Mouse (Mus musculus): ENCODE results near the gene Dazap1. TPM values are rescaled to one million over a fixed set of nuclear protein-coding genes. Genes with fewer than 3 reads are reported as not detected.

The Dazap1 gene
- polyA plus RNA-seq, 1 experiment from 2014 or later = 51.0 TPM

GRCm38 (mm10) chr10:80299301-80299700, 38.0 kb downstream of the Dazap1 start:
- H3K27me3 ChIP-seq (ENCODE audit: insufficient read depth, poor library complexity, severe bottlenecking) = peaks cover 71% of the 10 kb centered on the region
- H3K9me3 ChIP-seq = no peaks in the 10 kb centered on the region
- H3K27ac ChIP-seq = peak overlapping the region; percentile 96
- H3K36me3 ChIP-seq = peaks cover 28% of the 10 kb centered on the region
- H3K4me1 ChIP-seq (replicated peaks) = peaks cover 88% of the 10 kb centered on the region
- DNase-seq (ENCODE audit: low spot score) = no peak
- 6% methylated on average over 15 of the region's 15 CpGs for WGBS
- H3K4me3 ChIP-seq = peak overlapping the region; percentile 68

- Histone ChIP-seq H3K27me3 (ENCODE audit: insufficient read depth, poor library complexity, severe bottlenecking) (peaks cover 76% of the 10 kb centered on the region), H3K36me3 (peaks cover 28% of the 10 kb centered on the region), H3K27ac (peak overlapping the region; percentile 96), H3K4me3 (peak overlapping the region; percentile 68), H3K9me3 (no peaks in the 10 kb centered on the region), H3K4me1 (replicated peaks) (peaks cover 87% of the 10 kb centered on the region)
- no peak for DNase-seq (ENCODE audit: low spot score)
- 44% methylated on average over 10 of the region's 10 CpGs for WGBS
Observed at GRCm38 (mm10) chr10:80299824-80300223, 38.5 kb downstream of the Dazap1 start.

GRCm38 (mm10) chr10:80300672-80301181, 39.4 kb downstream of the Dazap1 start:
- Histone ChIP-seq H3K27me3 (ENCODE audit: insufficient read depth, poor library complexity, severe bottlenecking) (peaks cover 84% of the 10 kb centered on the region), H3K36me3 (peaks cover 33% of the 10 kb centered on the region), H3K4me3 (peak overlapping the region; percentile 68), H3K27ac (peak overlapping the region; percentile 96), H3K4me1 (replicated peaks) (peaks cover 81% of the 10 kb centered on the region), H3K9me3 (no peaks in the 10 kb centered on the region)
- DNase-seq (ENCODE audit: low spot score) = peak; percentile 69
- 11% methylated on average over 11 of the region's 11 CpGs for WGBS

- Histone ChIP-seq H3K36me3 (peaks cover 41% of the 10 kb centered on the region), H3K4me1 (replicated peaks) (peaks cover 74% of the 10 kb centered on the region), H3K27ac (peak overlapping the region; percentile 96), H3K9me3 (no peaks in the 10 kb centered on the region), H3K4me3 (peak overlapping the region; percentile 68), H3K27me3 (ENCODE audit: insufficient read depth, poor library complexity, severe bottlenecking) (peaks cover 92% of the 10 kb centered on the region)
- 72% methylated on average over 10 of the region's 10 CpGs for WGBS
- DNase-seq (ENCODE audit: low spot score) = no peak
Observed at GRCm38 (mm10) chr10:80301256-80302081, 40.2 kb downstream of the Dazap1 start.

GRCm38 (mm10) chr10:80302082-80302355, 40.7 kb downstream of the Dazap1 start:
- peaks cover 92% of the 10 kb centered on the region for H3K27me3 ChIP-seq (ENCODE audit: insufficient read depth, poor library complexity, severe bottlenecking)
- peak overlapping the region; percentile 96 for H3K27ac ChIP-seq
- DNase-seq (ENCODE audit: low spot score) = no peak
- peak overlapping the region; percentile 68 for H3K4me3 ChIP-seq
- H3K4me1 ChIP-seq (replicated peaks) = peaks cover 68% of the 10 kb centered on the region
- H3K9me3 ChIP-seq = no peaks in the 10 kb centered on the region
- WGBS = 51% methylated on average over 5 of the region's 5 CpGs
- H3K36me3 ChIP-seq = peaks cover 46% of the 10 kb centered on the region

- Histone ChIP-seq H3K27me3 (ENCODE audit: insufficient read depth, poor library complexity, severe bottlenecking) (peaks cover 92% of the 10 kb centered on the region), H3K9me3 (no peaks in the 10 kb centered on the region), H3K27ac (peak overlapping the region; percentile 96), H3K4me3 (peak overlapping the region; percentile 68), H3K4me1 (replicated peaks) (peaks cover 64% of the 10 kb centered on the region), H3K36me3 (peaks cover 51% of the 10 kb centered on the region)
- DNase-seq (ENCODE audit: low spot score) = peak; percentile 73
- 5% methylated on average over 9 of the region's 9 CpGs for WGBS
Observed at GRCm38 (mm10) chr10:80302471-80302881, 41.2 kb downstream of the Dazap1 start.

GRCm38 (mm10) chr10:80304458-80304857, 43.2 kb downstream of the Dazap1 start:
- peaks cover 85% of the 10 kb centered on the region for H3K27me3 ChIP-seq (ENCODE audit: insufficient read depth, poor library complexity, severe bottlenecking)
- H3K4me3 ChIP-seq = peak overlapping the region; percentile 29
- no peak overlapping the region for H3K27ac ChIP-seq
- no peak for DNase-seq (ENCODE audit: low spot score)
- 26% methylated on average over 12 of the region's 12 CpGs for WGBS
- H3K4me1 ChIP-seq (replicated peaks) = peaks cover 44% of the 10 kb centered on the region
- H3K9me3 ChIP-seq = no peaks in the 10 kb centered on the region
- H3K36me3 ChIP-seq = peaks cover 71% of the 10 kb centered on the region

GRCm38 (mm10) chr10:80304862-80305261, 43.6 kb downstream of the Dazap1 start:
- Histone ChIP-seq H3K27ac (no peak overlapping the region), H3K9me3 (no peaks in the 10 kb centered on the region), H3K36me3 (peaks cover 74% of the 10 kb centered on the region), H3K27me3 (ENCODE audit: insufficient read depth, poor library complexity, severe bottlenecking) (peaks cover 81% of the 10 kb centered on the region), H3K4me1 (replicated peaks) (peaks cover 40% of the 10 kb centered on the region), H3K4me3 (peak overlapping the region; percentile 29)
- 18% methylated on average over 25 of the region's 25 CpGs for WGBS
- no peak for DNase-seq (ENCODE audit: low spot score)

- Histone ChIP-seq H3K9me3 (no peaks in the 10 kb centered on the region), H3K4me3 (no peak overlapping the region), H3K27ac (no peak overlapping the region), H3K36me3 (peaks cover 99% of the 10 kb centered on the region), H3K27me3 (ENCODE audit: insufficient read depth, poor library complexity, severe bottlenecking) (peaks cover 89% of the 10 kb centered on the region), H3K4me1 (replicated peaks) (peaks cover 39% of the 10 kb centered on the region)
- 88% methylated on average over 16 of the region's 16 CpGs for WGBS
- DNase-seq (ENCODE audit: low spot score) = no peak
Observed at GRCm38 (mm10) chr10:80311560-80311959, 50.3 kb downstream of the Dazap1 start.

- H3K9me3 ChIP-seq = no peaks in the 10 kb centered on the region
- H3K27ac ChIP-seq = no peak overlapping the region
- no peak for DNase-seq (ENCODE audit: low spot score)
- 75% methylated on average over 54 of the region's 54 CpGs for WGBS
- H3K27me3 ChIP-seq (ENCODE audit: insufficient read depth, poor library complexity, severe bottlenecking) = peaks cover 89% of the 10 kb centered on the region
- H3K4me3 ChIP-seq = 0 out of 2 replicates have a peak overlapping the region, but pooled peaks have one; percentile 14
- H3K36me3 ChIP-seq = peaks cover 99% of the 10 kb centered on the region
- H3K4me1 ChIP-seq (replicated peaks) = peaks cover 50% of the 10 kb centered on the region
Observed at GRCm38 (mm10) chr10:80312586-80313504, 51.6 kb downstream of the Dazap1 start.

GRCm38 (mm10) chr10:80313627-80314201, 52.4 kb downstream of the Dazap1 start:
- H3K4me3 ChIP-seq = peak overlapping the region; percentile 9; the same call in 1 of the 2 replicates
- peaks cover 58% of the 10 kb centered on the region for H3K4me1 ChIP-seq (replicated peaks)
- WGBS = 59% methylated on average over 20 of the region's 20 CpGs
- H3K9me3 ChIP-seq = no peaks in the 10 kb centered on the region
- H3K27ac ChIP-seq = 0 out of 2 replicates have a peak overlapping the region, but pooled peaks have one; percentile 23
- peaks cover 99% of the 10 kb centered on the region for H3K36me3 ChIP-seq
- H3K27me3 ChIP-seq (ENCODE audit: insufficient read depth, poor library complexity, severe bottlenecking) = peaks cover 89% of the 10 kb centered on the region
- no peak for DNase-seq (ENCODE audit: low spot score)

- peaks cover 97% of the 10 kb centered on the region for H3K36me3 ChIP-seq
- H3K27me3 ChIP-seq (ENCODE audit: insufficient read depth, poor library complexity, severe bottlenecking) = peaks cover 83% of the 10 kb centered on the region
- no peaks in the 10 kb centered on the region for H3K9me3 ChIP-seq
- peaks cover 66% of the 10 kb centered on the region for H3K4me1 ChIP-seq (replicated peaks)
- no peak overlapping the region for H3K27ac ChIP-seq
- 0 out of 2 replicates have a peak overlapping the region, but pooled peaks have one; percentile 4 for H3K4me3 ChIP-seq
- DNase-seq (ENCODE audit: low spot score) = no peak
- WGBS = 54% methylated on average over 16 of the region's 16 CpGs
Observed at GRCm38 (mm10) chr10:80314494-80315001, 53.3 kb downstream of the Dazap1 start.
